Mouse (Mus musculus) central nervous system, embryonic 18 days (tissue): ENCODE measurements around the gene Ankrd34c. TPM values are rescaled to one million over a fixed set of nuclear protein-coding genes. Genes with fewer than 3 reads are reported as not detected.

Experiments
- polyA plus RNA-seq: library from polyadenylated mRNA; depleted of rRNA; stranded (reverse); fragments of >200 nt; gene quantifications from 2 replicates; pipeline ENCODE4 v1.2.3, GENCODE M21; 2012; rRNA removed

Gene Ankrd34c
- polyA plus RNA-seq = 0.65 and 0.87 TPM in 2 replicates

GRCm38 (mm10) chr9:89738295-89738694, at the start of gene Ankrd34c:
Gene Ankrd34c (minus strand): TSS chr9:89738475.

GRCm38 (mm10) chr9:89704265-89705196, 33.7 kb downstream of the Ankrd34c start, which contains the start of gene Tmed3:
Gene Tmed3 (minus strand): TSS chr9:89705068.

Other genes starting within 250 kb of the Ankrd34c start
- gene Minar1, start 115.3 kb downstream of the Ankrd34c start, polyA plus RNA-seq = 2.7 TPM in 2 replicates
- gene Tmed3, start 33.4 kb downstream of the Ankrd34c start, polyA plus RNA-seq = 45.2 and 50.6 TPM in 2 replicates
- gene Rasgrf1, start 171.4 kb upstream of the Ankrd34c start, polyA plus RNA-seq = 15.5 and 16.5 TPM in 2 replicates